Mouse (Mus musculus) MEL (cell line): ENCODE data around the gene Eif4ebp2.

Source experiments
- POLR2AphosphoS2 ChIP-seq: IDR thresholded peaks from 2 replicates; pipeline ENCODE4 v1.6.1; 2011; ENCODE audit warnings: low read length, improper control_type of control experiment
- RCOR1 ChIP-seq: IDR thresholded peaks from 2 replicates; pipeline ENCODE4 v1.6.1; 2012; ENCODE audit warnings: low read depth, mild to moderate bottlenecking, inconsistent platforms, low read length, improper control_type of control experiment

- TF ChIP-seq RCOR1 = no peak
- TF ChIP-seq POLR2AphosphoS2 = no peak
Observed at GRCm38 (mm10) chr10:61398125-61398524, 54.3 kb downstream of the Eif4ebp2 start.
